Mouse (Mus musculus) ZHBTc4 (cell line): ENCODE measurements around the gene Bcl3.

Experiments
- DNase-seq: peaks from one replicate; pipeline ENCODE4 v3.0.0-alpha.2; 2011; ENCODE audit warnings: low read depth, low spot score

Gene Bcl3

GRCm38 (mm10) chr7:19834055-19834454 lies 11.5 kb upstream of the Bcl3 start:
- peak; percentile 58 for DNase-seq

GRCm38 (mm10) chr7:19831837-19832236 lies 9.3 kb upstream of the Bcl3 start:
- peak; percentile 51 for DNase-seq

- DNase-seq = no peak
Observed at GRCm38 (mm10) chr7:19830682-19831156, 8.1 kb upstream of the Bcl3 start.

- peak; percentile 67 for DNase-seq
Observed at GRCm38 (mm10) chr7:19829694-19830093, 7.1 kb upstream of the Bcl3 start.

GRCm38 (mm10) chr7:19826756-19827155 lies 4.2 kb upstream of the Bcl3 start:
- peak; percentile 82 for DNase-seq

GRCm38 (mm10) chr7:19824182-19824973 lies 1.8 kb upstream of the Bcl3 start:
- DNase-seq = peak; percentile 97

- DNase-seq = peak; percentile 91
Observed at GRCm38 (mm10) chr7:19823256-19824181, 949 bp upstream of the Bcl3 start.

- DNase-seq = no peak
Observed at GRCm38 (mm10) chr7:19822193-19822592, 377 bp downstream of the Bcl3 start.

- no peak for DNase-seq
Observed at GRCm38 (mm10) chr7:19821633-19822032, 937 bp downstream of the Bcl3 start.

GRCm38 (mm10) chr7:19820347-19821048 lies 2.1 kb downstream of the Bcl3 start:
- DNase-seq = no peak

GRCm38 (mm10) chr7:19818875-19819274 lies 3.7 kb downstream of the Bcl3 start:
- DNase-seq = peak; percentile 35

- peak; percentile 49 for DNase-seq
Observed at GRCm38 (mm10) chr7:19818440-19818839, 4.1 kb downstream of the Bcl3 start.

GRCm38 (mm10) chr7:19817382-19818105 lies 5.0 kb downstream of the Bcl3 start:
- DNase-seq = peak; percentile 91

- peak; percentile 98 for DNase-seq
Observed at GRCm38 (mm10) chr7:19816224-19816771, 6.3 kb downstream of the Bcl3 start.

- DNase-seq = peak; percentile 86
Observed at GRCm38 (mm10) chr7:19815296-19816223, 7.0 kb downstream of the Bcl3 start.

- no peak for DNase-seq
Observed at GRCm38 (mm10) chr7:19813579-19814122, 8.9 kb downstream of the Bcl3 start.

- no peak for DNase-seq
Observed at GRCm38 (mm10) chr7:19813161-19813560, 9.4 kb downstream of the Bcl3 start.

- peak; percentile 76 for DNase-seq
Observed at GRCm38 (mm10) chr7:19811114-19811513, 11.5 kb downstream of the Bcl3 start.

GRCm38 (mm10) chr7:19809369-19809768 lies 13.2 kb downstream of the Bcl3 start:
- DNase-seq = peak; percentile 68
